Mouse (Mus musculus) kidney, adult 2 months (tissue): ENCODE measurements around the gene Fads6.

Source experiments
- CTCF ChIP-seq: fragments of 200-500 bp; conservative IDR thresholded peaks from 2 replicates; pipeline ENCODE4 v1.5.1; 2011; ENCODE audit warnings: low read depth, mild to moderate bottlenecking, control low read depth, low read length, moderate library complexity, mixed read lengths; ENCODE audit not compliant: insufficient read depth, insufficient read length
- POLR2A ChIP-seq: fragments of 200-500 bp; IDR thresholded peaks from one replicate; pipeline ENCODE4 v1.6.1; 2011; ENCODE audit warnings: low read depth, low read length, control low read depth

- TF ChIP-seq CTCF (no peak), POLR2A (no peak)
These were observed 43.8 kb upstream of the Fads6 start for GRCm38 (mm10) chr11:115341246-115341645.
